Mouse (Mus musculus): ENCODE data around the gene 2010111I01Rik.

DNA sequence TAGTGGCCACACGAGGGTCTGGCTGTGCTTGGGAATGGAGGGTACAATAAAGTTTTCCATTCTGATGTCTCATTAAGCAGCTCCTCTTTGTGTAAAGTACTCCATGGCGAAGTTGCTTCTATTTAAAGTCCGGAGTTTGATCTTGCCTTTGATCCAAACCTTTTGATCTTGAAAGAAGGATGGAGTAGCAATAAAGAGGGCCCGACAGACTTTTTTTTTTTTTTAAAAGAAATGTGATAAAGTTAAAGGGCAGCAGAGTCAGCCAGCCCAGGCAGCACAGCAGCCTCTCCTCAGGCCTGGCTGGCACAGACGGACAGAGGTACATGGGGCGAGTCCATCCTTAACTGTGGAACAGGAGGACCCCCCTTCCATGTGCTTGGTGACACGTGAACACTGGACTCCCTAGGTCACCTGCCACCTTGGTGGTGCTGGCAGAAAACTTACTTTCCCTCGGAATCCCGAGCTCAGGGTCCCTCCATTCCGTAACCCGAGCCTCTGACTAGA lies 274.7 kb downstream of the 2010111I01Rik start:
- TF ChIP-seq POLR2A (IDR thresholded peaks at IDR 0.05; ENCODE audit: extremely low read depth, insufficient read depth, low read length) (no peak), CTCF (IDR thresholded peaks at IDR 0.05; ENCODE audit: low read depth, low read length) (no peak)
